Mouse (Mus musculus) spleen, embryonic (tissue): Measurements from ENCODE around the gene Fbln1.

Source experiments
- CTCF ChIA-PET: fragments of 350-600 bp; sonication (Branson Sonifier 250); formaldehyde crosslinking; loops from one replicate; lab custom pipeline; 2022; lab: Charles Lee

The Fbln1 gene

GRCm38 (mm10) chr15:85205792-85206702 is at the start of gene Fbln1:
Gene Fbln1 (plus strand): TSS chr15:85205949.
- CTCF ChIA-PET, result no interaction called here

GRCm38 (mm10) chr15:85156198-85156597 is 49.6 kb upstream of the Fbln1 start:
- CTCF ChIA-PET, result no interaction called here

- CTCF ChIA-PET, result no interaction called here
Measured at GRCm38 (mm10) chr15:85161416-85161815, 44.3 kb upstream of the Fbln1 start.

- CTCF ChIA-PET, result interaction anchor here (0.7 kb wide), 1 partner anchor 380 kb away, joined by 11 read pairs; no protein-coding TSS in a partner anchor
Measured at GRCm38 (mm10) chr15:85162693-85163663, 42.8 kb upstream of the Fbln1 start.

GRCm38 (mm10) chr15:85166433-85166933 is 39.3 kb upstream of the Fbln1 start:
- CTCF ChIA-PET, result no interaction called here

GRCm38 (mm10) chr15:85167086-85167679 is 38.6 kb upstream of the Fbln1 start:
- CTCF ChIA-PET, result no interaction called here

GRCm38 (mm10) chr15:85172054-85172453 is 33.7 kb upstream of the Fbln1 start:
- CTCF ChIA-PET, result no interaction called here

GRCm38 (mm10) chr15:85173425-85173824 is 32.3 kb upstream of the Fbln1 start:
- CTCF ChIA-PET, result no interaction called here

GRCm38 (mm10) chr15:85174060-85174459 is 31.7 kb upstream of the Fbln1 start:
- CTCF ChIA-PET, result no interaction called here

GRCm38 (mm10) chr15:85177576-85177975 is 28.2 kb upstream of the Fbln1 start:
- CTCF ChIA-PET, result no interaction called here

- CTCF ChIA-PET, result no interaction called here
Measured at GRCm38 (mm10) chr15:85178172-85178571, 27.6 kb upstream of the Fbln1 start.

- CTCF ChIA-PET, result no interaction called here
Measured at GRCm38 (mm10) chr15:85179528-85180180, 26.1 kb upstream of the Fbln1 start.

- CTCF ChIA-PET, result no interaction called here
Measured at GRCm38 (mm10) chr15:85180368-85180767, 25.4 kb upstream of the Fbln1 start.

- CTCF ChIA-PET, result no interaction called here
Measured at GRCm38 (mm10) chr15:85182063-85182462, 23.7 kb upstream of the Fbln1 start.

GRCm38 (mm10) chr15:85186916-85187315 is 18.8 kb upstream of the Fbln1 start:
- CTCF ChIA-PET, result no interaction called here

- CTCF ChIA-PET, result no interaction called here
Measured at GRCm38 (mm10) chr15:85188167-85188778, 17.5 kb upstream of the Fbln1 start.

GRCm38 (mm10) chr15:85200446-85201289 is 5.1 kb upstream of the Fbln1 start:
- CTCF ChIA-PET, result no interaction called here

GRCm38 (mm10) chr15:85202199-85202598 is 3.5 kb upstream of the Fbln1 start:
- CTCF ChIA-PET, result no interaction called here

- CTCF ChIA-PET, result no interaction called here
Measured at GRCm38 (mm10) chr15:85202787-85203186, 3.0 kb upstream of the Fbln1 start.

- CTCF ChIA-PET, result no interaction called here
Measured at GRCm38 (mm10) chr15:85204383-85204782, 1.4 kb upstream of the Fbln1 start.
